Mouse (Mus musculus) induced T-regulatory cell, adult 2 months (primary cell): ENCODE data around the gene Olfr658.

Experiments used
- DNase-seq: peaks from one replicate; pipeline ENCODE4 v3.0.0-alpha.2; 2012; ENCODE audit warnings: low read depth

The Olfr658 gene

GRCm38 (mm10) chr7:104646841-104647482 is at the start of gene Olfr658:
Gene Olfr658, minus strand, starts transcription at chr7:104647305.
- DNase-seq = peak; percentile 44

- no peak for DNase-seq
Observed at GRCm38 (mm10) chr7:104686201-104686600, 39.1 kb upstream of the Olfr658 start, which contains the start of gene Olfr661. Gene Olfr661, plus strand, starts transcription at chr7:104686501.

GRCm38 (mm10) chr7:104666453-104666852 is 19.3 kb upstream of the Olfr658 start, which contains the start of gene Olfr659:
Gene Olfr659, plus strand, starts transcription at chr7:104666753.
- DNase-seq = no peak

GRCm38 (mm10) chr7:104624494-104624893 is 22.6 kb downstream of the Olfr658 start, which contains the start of gene Olfr657:
Gene Olfr657, plus strand, starts transcription at chr7:104624794.
- DNase-seq = no peak

- no peak for DNase-seq
Observed at GRCm38 (mm10) chr7:104613655-104614054, 33.5 kb downstream of the Olfr658 start, which contains the start of gene Olfr656. Gene Olfr656, plus strand, starts transcription at chr7:104613955.

- no peak for DNase-seq
Observed at GRCm38 (mm10) chr7:104604727-104605126, 42.4 kb downstream of the Olfr658 start.

- peak; percentile 80 for DNase-seq
Observed at GRCm38 (mm10) chr7:104603173-104603572, 43.9 kb downstream of the Olfr658 start.

GRCm38 (mm10) chr7:104601679-104602078 is 45.4 kb downstream of the Olfr658 start, which contains the start of gene Olfr655:
Gene Olfr655, minus strand, starts transcription at chr7:104601779.
- DNase-seq = no peak
